Mouse (Mus musculus): ENCODE measurements at regions not wholly inside any gene's neighbourhood (a gene's known extent, or its start where the extent isn't known, plus 50 kb on each side); places are given as distances from the start of the nearest gene placed in this dataset.

GRCm38 (mm10) chr15:85651718-85652420 is 69.6 kb upstream of the Wnt7b start:
- TF ChIP-seq EP300 (IDR thresholded peaks at IDR 0.05; ENCODE audit: low read depth) (no peak), CTCF (IDR thresholded peaks at IDR 0.05; ENCODE audit: low read depth) (no peak)
- no peaks in the 10 kb centered on the region for H3K9me3 ChIP-seq (ENCODE audit: control insufficient read depth, low read length)

GRCm38 (mm10) chr15:85652431-85652830 is 70.2 kb upstream of the Wnt7b start:
- ATAC-seq (ENCODE audit: insufficient read depth) = no peak
- H3K27me3 ChIP-seq (ENCODE audit: control insufficient read depth, insufficient read depth, low read length) = no peaks in the 10 kb centered on the region; the same call in 1 of the 2 replicates
- no peak for TF ChIP-seq EP300 (IDR thresholded peaks at IDR 0.05; ENCODE audit: low read depth)
- TF ChIP-seq CTCF (IDR thresholded peaks at IDR 0.05; ENCODE audit: low read depth) = no peak

More at GRCm38 (mm10) chr15:85651718-85652420, 69.6 kb upstream of the Wnt7b start:
- Histone ChIP-seq H3K27ac (no peak overlapping the region), H3K27me3 (ENCODE audit: control insufficient read depth, insufficient read depth, low read length) (no peaks in the 10 kb centered on the region; the same call in none of the 2 replicates), H3K4me2 (ENCODE audit: low read depth) (no peak overlapping the region), H3K4me3 (ENCODE audit: insufficient read depth in 1 of 2, low read depth in 2 of 2, low read length in 2 of 2) (no peak overlapping the region), H3K4me1 (replicated peaks; ENCODE audit: control insufficient read depth in 2 of 2, insufficient read depth in 2 of 2, low read length in 1 of 2) (no peaks in the 10 kb centered on the region), H3K36me3 (replicated peaks; ENCODE audit: control insufficient read depth, insufficient read depth, low read depth) (no peaks in the 10 kb centered on the region), H3K9ac (replicated peaks) (no peak overlapping the region)
- ATAC-seq (ENCODE audit: insufficient read depth) = no peak
- DNase-seq (ENCODE audit: low read depth in 3 of 3, low spot score in 3 of 3) = no peak
- 53% methylated on average over 9 of the region's 9 CpGs for WGBS (ENCODE audit: insufficient replicate concordance)

GRCm38 (mm10) chr15:85652871-85653337 is 70.6 kb upstream of the Wnt7b start:
- H3K27ac ChIP-seq = no peak overlapping the region
- 59% methylated on average over 9 of the region's 9 CpGs for WGBS (ENCODE audit: insufficient replicate concordance)
- H3K4me3 ChIP-seq (ENCODE audit: insufficient read depth in 1 of 2, low read depth in 2 of 2, low read length in 2 of 2) = no peak overlapping the region
- H3K4me2 ChIP-seq (ENCODE audit: low read depth) = no peak overlapping the region
- no peaks in the 10 kb centered on the region for H3K9me3 ChIP-seq (ENCODE audit: control insufficient read depth, low read length)
- no peak for ATAC-seq (ENCODE audit: insufficient read depth)
- no peak overlapping the region for H3K9ac ChIP-seq (replicated peaks)
- no peaks in the 10 kb centered on the region for H3K4me1 ChIP-seq (replicated peaks; ENCODE audit: control insufficient read depth in 2 of 2, insufficient read depth in 2 of 2, low read length in 1 of 2)
- DNase-seq (ENCODE audit: low read depth in 3 of 3, low spot score in 3 of 3) = no peak
- TF ChIP-seq CTCF (IDR thresholded peaks at IDR 0.05; ENCODE audit: low read depth) (no peak), EP300 (IDR thresholded peaks at IDR 0.05; ENCODE audit: low read depth) (no peak)
- H3K36me3 ChIP-seq (replicated peaks; ENCODE audit: control insufficient read depth, insufficient read depth, low read depth) = no peaks in the 10 kb centered on the region
- H3K27me3 ChIP-seq (ENCODE audit: control insufficient read depth, insufficient read depth, low read length) = no peaks in the 10 kb centered on the region; the same call in 1 of the 2 replicates

More at GRCm38 (mm10) chr15:85652431-85652830, 70.2 kb upstream of the Wnt7b start:
- Histone ChIP-seq H3K27ac (no peak overlapping the region), H3K4me1 (replicated peaks; ENCODE audit: control insufficient read depth in 2 of 2, insufficient read depth in 2 of 2, low read length in 1 of 2) (no peaks in the 10 kb centered on the region), H3K4me3 (ENCODE audit: insufficient read depth in 1 of 2, low read depth in 2 of 2, low read length in 2 of 2) (no peak overlapping the region), H3K4me2 (ENCODE audit: low read depth) (no peak overlapping the region), H3K36me3 (replicated peaks; ENCODE audit: control insufficient read depth, insufficient read depth, low read depth) (no peaks in the 10 kb centered on the region), H3K9ac (replicated peaks) (no peak overlapping the region), H3K9me3 (ENCODE audit: control insufficient read depth, low read length) (no peaks in the 10 kb centered on the region)
- 75% methylated on average over 5 of the region's 5 CpGs for WGBS (ENCODE audit: insufficient replicate concordance)
- no peak for DNase-seq (ENCODE audit: low read depth in 3 of 3, low spot score in 3 of 3)

DNA sequence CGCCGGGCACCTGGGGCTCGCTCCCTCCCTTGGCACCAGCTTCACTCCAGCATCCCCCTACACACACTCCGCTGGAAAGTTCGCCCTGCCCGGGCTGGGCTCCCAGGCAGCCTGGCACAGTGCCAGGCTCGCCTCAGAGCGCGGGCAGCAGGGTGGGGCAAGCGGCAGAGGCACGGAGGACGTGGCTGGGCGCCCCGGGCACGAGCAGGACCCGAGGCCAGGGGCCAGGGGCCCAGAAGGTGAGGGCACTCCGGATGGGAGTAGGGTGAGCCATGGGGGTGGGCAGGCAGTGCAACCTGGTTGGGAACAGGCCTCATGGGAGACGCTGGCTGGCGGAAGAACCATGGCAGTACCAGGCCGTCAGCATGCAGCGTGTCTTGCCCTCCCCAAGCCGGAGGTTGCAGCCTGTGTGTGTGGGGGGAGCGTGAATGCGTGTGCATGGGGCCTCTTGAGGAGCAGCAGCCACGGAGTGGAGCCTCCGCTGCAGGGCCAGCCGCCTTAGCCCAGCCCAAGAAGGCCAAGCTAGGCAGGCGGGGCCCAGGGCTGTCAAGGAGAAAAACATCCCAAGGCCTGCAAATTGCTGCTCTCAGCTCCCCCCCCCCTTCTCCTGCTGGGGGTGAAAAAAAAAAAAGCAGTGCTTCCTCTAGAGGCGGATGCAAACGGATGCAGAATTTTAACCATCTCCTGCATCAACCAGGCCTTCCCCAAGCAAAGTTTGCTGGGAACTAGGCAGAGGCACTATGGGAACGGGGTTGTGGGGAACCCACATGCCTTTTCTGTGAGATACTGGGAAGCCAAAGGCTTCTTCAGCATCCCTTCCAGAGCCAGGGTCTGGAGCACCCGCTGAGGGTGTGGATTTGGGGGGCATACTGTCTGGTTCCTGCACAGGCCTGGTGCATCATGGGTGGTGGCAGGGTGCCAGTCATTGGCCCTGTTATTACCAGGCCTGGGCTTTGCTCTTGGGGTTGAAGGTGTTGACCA is 71.4 kb upstream of the Wnt7b start:
- Histone ChIP-seq H3K4me2 (ENCODE audit: low read depth) (peak overlapping the region; percentile 15; the same call in 1 of the 2 replicates), H3K4me3 (ENCODE audit: insufficient read depth in 1 of 2, low read depth in 2 of 2, low read length in 2 of 2) (peak overlapping the region in 1 of 2 experiments; percentile 10; a peak in 1 of 4 replicates), H3K27ac (no peak overlapping the region), H3K4me1 (replicated peaks; ENCODE audit: control insufficient read depth in 2 of 2, insufficient read depth in 2 of 2, low read length in 1 of 2) (no peaks in the 10 kb centered on the region), H3K36me3 (replicated peaks; ENCODE audit: control insufficient read depth, insufficient read depth, low read depth) (no peaks in the 10 kb centered on the region), H3K9me3 (ENCODE audit: control insufficient read depth, low read length) (no peaks in the 10 kb centered on the region), H3K9ac (replicated peaks) (no peak overlapping the region), H3K27me3 (ENCODE audit: control insufficient read depth, insufficient read depth, low read length) (peaks cover 2% of the 10 kb centered on the region)
- 46% methylated on average over 32 of the region's 32 CpGs for WGBS (ENCODE audit: insufficient replicate concordance)
- DNase-seq (ENCODE audit: low read depth in 3 of 3, low spot score in 3 of 3) (no peak), ATAC-seq (ENCODE audit: insufficient read depth) (no peak; the same call in 1 of the 2 replicates)
- TF ChIP-seq EP300 (IDR thresholded peaks at IDR 0.05; ENCODE audit: low read depth) = no peak
- TF ChIP-seq CTCF (IDR thresholded peaks at IDR 0.05; ENCODE audit: low read depth) = no peak

Measured in liver, embryonic 14.5 days (tissue).